Mouse (Mus musculus): ENCODE results near the gene Abi3bp.

DNA sequence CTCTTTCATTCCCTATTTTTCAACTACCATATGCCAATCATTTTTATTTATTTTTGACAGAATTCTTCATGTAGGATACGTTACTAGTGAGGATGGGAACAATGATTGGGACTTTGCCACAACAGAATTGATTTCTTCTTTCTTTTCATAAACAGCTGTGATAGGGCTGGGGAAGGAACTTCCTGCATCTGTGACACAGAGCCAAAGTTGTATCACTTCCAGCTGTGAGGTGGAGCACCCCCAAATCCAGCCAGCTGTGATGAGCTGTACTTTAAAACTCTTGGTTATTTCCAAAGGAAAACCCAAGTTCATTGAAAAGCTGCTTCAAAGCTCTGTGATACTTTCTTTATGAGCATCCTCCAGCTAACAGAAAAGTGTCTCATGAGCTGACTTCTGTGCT is 101.9 kb downstream of the Abi3bp start:
- no peak for TF ChIP-seq POLR2A (IDR thresholded peaks at IDR 0.05; ENCODE audit: insufficient read depth, low read depth, low read length)
- no peak for TF ChIP-seq EP300 (IDR thresholded peaks at IDR 0.05; ENCODE audit: insufficient read depth, low read depth, low read length)
